Mouse (Mus musculus) forebrain, embryonic 16.5 days (tissue): Measurements from ENCODE around the gene Olfr183. TPM values are rescaled to one million over a fixed set of nuclear protein-coding genes. Genes with fewer than 3 reads are reported as not detected.

Source experiments
- polyA plus RNA-seq: library from polyadenylated mRNA; unstranded; fragments of >200 nt; fragmentation: Nextera tagmentation; extraction: Ambion mirVana; gene quantifications from 2 replicates; pipeline ENCODE4 v1.2.1, GENCODE M21; 2015

Olfr183 gene
- polyA plus RNA-seq, 1 experiment from 2014 or later = not detected

Other genes with a start within 250 kb of the Olfr183 start
- gene Olfr172, start 232.2 kb upstream of the Olfr183 start, polyA plus RNA-seq = not detected in 2 replicates
- gene Olfr173, start 195.1 kb upstream of the Olfr183 start, polyA plus RNA-seq = not detected in 2 replicates
- not detected in 2 replicates for gene Olfr175-ps1, start 168.6 kb upstream of the Olfr183 start, polyA plus RNA-seq
- not detected in 2 replicates for gene Olfr177, start 120.6 kb upstream of the Olfr183 start, polyA plus RNA-seq
- not detected in 2 replicates for gene Olfr178, start 103.3 kb upstream of the Olfr183 start, polyA plus RNA-seq
- not detected in 2 replicates for gene Olfr181, start 66.6 kb upstream of the Olfr183 start, polyA plus RNA-seq
- gene Olfr180, start 66.0 kb upstream of the Olfr183 start, polyA plus RNA-seq = not detected in 2 replicates
- not detected in 2 replicates for gene Olfr186, start 34.9 kb downstream of the Olfr183 start, polyA plus RNA-seq
- not detected in 2 replicates for gene Olfr187, start 44.4 kb downstream of the Olfr183 start, polyA plus RNA-seq
- gene Olfr190, start 82.6 kb downstream of the Olfr183 start, polyA plus RNA-seq = not detected in 2 replicates
- gene Olfr191, start 94.5 kb downstream of the Olfr183 start, polyA plus RNA-seq = not detected in 2 replicates
- not detected in 2 replicates for gene Olfr193, start 116.5 kb downstream of the Olfr183 start, polyA plus RNA-seq
- gene Olfr194, start 125.7 kb downstream of the Olfr183 start, polyA plus RNA-seq = not detected in 2 replicates
- gene Olfr195, start 151.7 kb downstream of the Olfr183 start, polyA plus RNA-seq = not detected in 2 replicates
- gene Olfr196, start 175.1 kb downstream of the Olfr183 start, polyA plus RNA-seq = not detected in 2 replicates
- gene Olfr198, start 208.2 kb downstream of the Olfr183 start, polyA plus RNA-seq = not detected in 2 replicates
- gene Olfr199, start 224.4 kb downstream of the Olfr183 start, polyA plus RNA-seq = not detected in 2 replicates